Mouse (Mus musculus): ENCODE results near the gene 4833420G17Rik. TPM values are rescaled to one million over a fixed set of nuclear protein-coding genes. Genes with fewer than 3 reads are reported as not detected.
"Not testable (repeated sequence)": the region's sequence is repeated elsewhere in the genome, so short reads cannot be mapped to it uniquely, and the experiment has no call there.

4833420G17Rik gene
- 61.4 and 66.7 TPM in 2 replicates for total RNA-seq (2017)

DNA sequence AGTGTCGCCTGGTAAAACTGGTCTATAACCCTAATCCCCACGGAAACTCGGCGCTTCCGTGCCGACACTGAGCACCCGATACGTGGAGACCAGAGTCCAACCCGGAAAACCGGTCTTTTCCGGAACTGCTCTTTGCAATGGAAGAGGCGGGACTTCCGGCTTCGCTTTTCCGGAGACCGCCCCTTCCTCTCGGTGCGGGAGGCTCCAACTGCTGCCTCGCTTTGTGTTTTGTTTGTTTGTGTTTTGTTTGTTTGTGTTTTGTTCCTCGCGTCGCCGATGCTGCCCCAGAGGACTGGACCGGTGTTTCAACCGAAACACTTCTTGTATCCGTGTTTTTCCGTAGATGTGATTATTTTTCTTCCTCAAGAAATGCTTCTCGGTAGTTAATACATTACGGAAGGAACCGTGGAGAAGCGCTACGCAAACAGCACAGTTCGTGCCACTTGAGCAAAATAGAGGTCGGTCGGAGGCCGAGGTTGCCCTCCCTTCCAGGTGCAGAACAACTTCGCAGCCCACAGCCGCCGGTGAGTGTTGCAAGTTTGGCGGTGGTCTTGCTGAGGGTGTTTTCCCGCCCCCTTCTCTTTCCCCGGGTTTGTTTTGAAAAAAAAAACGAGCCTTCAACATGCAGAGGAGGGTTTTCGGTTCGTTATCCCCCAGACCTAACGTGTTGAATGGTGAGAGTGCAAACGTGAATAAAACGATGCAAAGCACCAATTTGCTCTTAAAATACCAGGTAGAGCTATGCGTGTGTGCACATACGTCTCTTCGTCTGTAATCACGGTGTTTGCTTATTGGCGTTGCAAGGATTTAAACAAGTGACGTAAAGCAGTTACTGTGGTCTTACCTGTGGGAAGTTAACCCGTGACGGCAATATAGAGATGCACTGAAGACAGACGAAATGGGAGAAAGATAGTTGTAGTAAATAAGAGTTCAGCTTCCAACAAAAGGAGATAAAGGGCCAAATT lies at the start of gene 4833420G17Rik:
TSS of gene 4833420G17Rik (plus strand) at position 173 of the 965 bp plus-strand sequence.
- peak; percentile 97 for ATAC-seq (replicated peaks; ENCODE audit: low read depth, poor library complexity, severe bottlenecking)

DNA sequence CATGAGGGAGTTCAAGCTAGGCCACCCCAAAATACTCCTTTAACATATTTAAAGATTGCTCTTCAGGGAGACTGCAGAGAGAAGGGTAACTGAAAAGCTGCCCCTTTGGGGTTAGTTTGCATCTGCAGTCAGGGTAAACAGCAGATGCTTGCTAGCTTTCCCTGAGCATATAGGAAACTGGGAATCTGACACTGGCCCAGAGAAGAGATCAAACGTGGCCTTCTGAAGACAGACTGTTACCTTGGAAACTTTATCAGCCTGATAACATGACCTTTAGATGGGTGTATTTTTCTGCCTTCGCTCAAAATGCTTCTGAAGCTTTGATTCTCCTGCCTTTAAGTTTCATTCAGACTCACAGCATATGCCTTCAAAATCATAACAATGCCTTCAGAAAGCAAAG lies 49.5 kb upstream of the 4833420G17Rik start:
- ATAC-seq (replicated peaks; ENCODE audit: low read depth, poor library complexity, severe bottlenecking), result no peak

DNA sequence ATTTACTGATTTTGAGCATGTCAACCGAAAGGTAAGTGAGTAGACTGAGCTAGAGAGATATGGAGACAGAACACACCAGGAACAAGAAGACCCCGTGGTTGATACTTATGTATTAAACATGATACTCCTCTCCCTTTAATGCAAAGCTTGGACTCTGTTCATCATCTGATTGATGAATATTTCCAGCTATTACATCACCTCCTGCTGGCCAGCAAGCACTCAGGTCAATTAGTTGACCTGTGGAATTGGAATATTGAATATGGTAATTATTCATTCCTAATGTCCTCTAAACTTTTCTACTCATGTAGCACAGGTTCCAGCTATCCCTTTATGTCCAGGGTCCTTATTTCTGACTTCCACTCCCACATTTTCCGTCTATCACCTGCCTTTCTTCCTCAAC lies 44.1 kb upstream of the 4833420G17Rik start:
- no peak for ATAC-seq (replicated peaks; ENCODE audit: low read depth, poor library complexity, severe bottlenecking)

- ATAC-seq (replicated peaks; ENCODE audit: low read depth, poor library complexity, severe bottlenecking), result no peak
Measured at GRCm38 (mm10) chr13:119430164-119430563, 32.4 kb upstream of the 4833420G17Rik start.

GRCm38 (mm10) chr13:119432041-119432440 lies 30.5 kb upstream of the 4833420G17Rik start:
- ATAC-seq (replicated peaks; ENCODE audit: low read depth, poor library complexity, severe bottlenecking), result no peak

GRCm38 (mm10) chr13:119434359-119434758 lies 28.2 kb upstream of the 4833420G17Rik start:
- no peak for ATAC-seq (replicated peaks; ENCODE audit: low read depth, poor library complexity, severe bottlenecking)

DNA sequence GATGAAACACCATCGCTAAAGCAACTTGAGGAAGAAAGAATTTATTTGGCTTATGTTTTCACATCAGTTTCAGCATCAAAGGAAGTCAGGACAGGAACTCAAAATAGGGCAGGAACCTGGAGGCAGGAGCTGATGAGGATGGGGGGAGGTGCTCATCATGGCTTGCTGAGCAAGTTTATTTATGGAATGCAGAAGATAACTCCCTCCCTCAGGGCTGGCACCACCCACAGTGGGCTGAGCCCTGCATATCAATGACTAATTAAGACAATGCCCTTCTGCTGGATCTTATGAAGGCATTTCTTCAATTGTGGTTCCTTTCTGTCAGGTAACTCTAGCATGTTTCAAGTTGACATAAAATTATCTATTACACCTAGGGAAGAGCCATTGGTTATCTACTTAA lies 20.3 kb upstream of the 4833420G17Rik start:
- 0 out of 2 replicates have a peak, but pooled peaks have one; percentile 52 for ATAC-seq (replicated peaks; ENCODE audit: low read depth, poor library complexity, severe bottlenecking)

DNA sequence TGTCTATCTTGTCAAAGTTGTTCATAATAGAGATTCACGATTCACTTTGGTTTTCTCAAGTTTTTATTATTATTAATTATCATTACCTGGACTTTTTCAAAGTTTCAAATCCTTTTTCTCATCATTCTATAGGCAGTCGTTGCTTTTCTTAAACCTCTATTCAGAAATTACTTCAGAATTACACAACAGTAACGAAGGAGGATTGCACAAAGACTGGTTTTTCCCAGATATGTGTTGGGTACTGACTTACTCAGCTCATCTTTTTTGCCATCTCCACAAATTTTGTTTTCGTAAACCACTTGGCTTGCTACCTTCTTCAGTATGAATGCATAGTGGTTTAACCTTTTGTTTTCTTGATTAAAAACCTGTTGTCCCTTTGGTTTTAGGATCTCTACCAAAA lies 9.0 kb upstream of the 4833420G17Rik start:
- ATAC-seq (replicated peaks; ENCODE audit: low read depth, poor library complexity, severe bottlenecking), result no peak

GRCm38 (mm10) chr13:119455082-119455481 lies 7.5 kb upstream of the 4833420G17Rik start:
- ATAC-seq (replicated peaks; ENCODE audit: low read depth, poor library complexity, severe bottlenecking), result no peak

- no peak for ATAC-seq (replicated peaks; ENCODE audit: low read depth, poor library complexity, severe bottlenecking)
Measured at GRCm38 (mm10) chr13:119456342-119456741, 6.2 kb upstream of the 4833420G17Rik start.

GRCm38 (mm10) chr13:119461900-119462595 lies 520 bp upstream of the 4833420G17Rik start:
- peak; percentile 59 for ATAC-seq (replicated peaks; ENCODE audit: low read depth, poor library complexity, severe bottlenecking)

DNA sequence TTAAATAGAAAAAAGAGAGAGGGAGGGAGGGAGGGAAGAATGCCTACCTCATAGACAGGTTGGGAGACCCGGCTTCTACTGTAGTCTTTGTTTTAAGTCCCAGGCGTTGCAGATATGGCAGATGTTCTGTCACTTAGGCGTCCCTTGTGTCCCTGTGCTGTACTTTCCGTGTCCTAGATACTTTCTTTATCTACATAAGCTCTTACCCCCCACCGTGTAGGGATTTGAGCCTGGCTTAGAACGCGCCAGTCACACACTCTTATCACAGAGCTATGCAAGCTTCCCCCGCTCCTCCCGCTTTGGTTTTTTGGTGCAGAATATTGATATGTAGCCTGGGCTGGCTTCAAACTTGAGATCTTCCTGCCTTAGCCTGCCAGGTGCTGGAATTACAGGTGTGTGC lies 14.1 kb downstream of the 4833420G17Rik start:
- ATAC-seq (replicated peaks; ENCODE audit: low read depth, poor library complexity, severe bottlenecking), result no peak

- ATAC-seq (replicated peaks; ENCODE audit: low read depth, poor library complexity, severe bottlenecking), result no peak
Measured at GRCm38 (mm10) chr13:119477789-119478188, 15.2 kb downstream of the 4833420G17Rik start.

DNA sequence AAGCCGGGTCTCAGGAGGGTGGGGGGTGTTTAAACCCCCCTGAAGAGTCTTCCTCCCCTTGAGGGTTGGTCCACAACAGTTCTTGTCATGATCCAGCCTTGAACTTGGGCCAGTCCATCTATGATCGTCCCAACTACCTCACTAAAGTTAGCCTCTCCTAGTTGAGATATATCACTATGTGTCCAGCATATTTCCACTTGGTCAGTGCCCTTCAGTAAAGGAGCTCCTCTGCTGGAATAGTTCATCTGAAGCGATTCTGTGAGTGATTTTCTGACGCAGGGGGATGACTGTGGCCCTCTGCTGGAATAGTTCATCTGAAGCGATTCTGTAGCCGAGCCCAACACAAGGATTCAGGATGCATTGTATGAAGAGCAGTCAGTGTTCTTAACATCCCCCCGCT lies 24.8 kb downstream of the 4833420G17Rik start:
- no peak; the same call in 1 of the 2 replicates for ATAC-seq (replicated peaks; ENCODE audit: low read depth, poor library complexity, severe bottlenecking)

DNA sequence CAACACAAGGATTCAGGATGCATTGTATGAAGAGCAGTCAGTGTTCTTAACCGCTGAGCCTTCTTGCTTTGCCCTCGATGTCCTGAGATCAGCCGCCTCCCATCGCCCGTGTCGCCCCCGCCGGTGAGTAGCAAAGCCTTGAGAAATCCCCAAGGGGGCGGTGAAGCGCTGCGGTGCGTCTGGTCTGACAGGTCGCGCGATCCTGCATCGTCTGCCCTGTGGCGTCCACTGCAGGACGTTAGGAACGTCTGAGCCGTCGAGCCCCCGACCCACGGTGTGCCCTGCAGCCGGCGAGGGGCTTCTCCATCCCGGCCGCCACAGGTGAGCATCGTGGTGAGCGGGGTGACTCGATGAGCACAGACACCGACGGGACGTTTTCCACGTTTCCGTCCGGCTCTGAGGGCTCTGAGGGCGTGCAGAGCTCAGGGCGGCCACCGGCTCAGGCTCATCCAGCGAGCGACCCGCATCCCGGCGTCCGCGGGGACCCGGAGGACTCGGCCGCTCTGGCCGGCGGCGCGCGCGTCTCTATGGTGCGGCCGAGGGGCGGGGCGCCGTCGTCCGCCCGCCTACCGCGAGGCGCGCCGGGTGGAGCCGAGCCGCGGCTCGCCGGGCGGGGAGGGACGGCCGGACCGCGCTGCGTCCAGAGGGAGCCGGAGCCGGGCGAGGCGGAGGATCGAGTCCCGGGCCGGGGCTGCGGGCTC lies 25.5 kb downstream of the 4833420G17Rik start, which contains the start of the genes Tmem267 and 3110070M22Rik:
TSS of gene Tmem267 (plus strand) at position 160 of the 701 bp plus-strand sequence.
TSS of gene 3110070M22Rik (minus strand) at position 504 of the 701 bp plus-strand sequence.
- no peak; the same call in 1 of the 2 replicates for ATAC-seq (replicated peaks; ENCODE audit: low read depth, poor library complexity, severe bottlenecking)

DNA sequence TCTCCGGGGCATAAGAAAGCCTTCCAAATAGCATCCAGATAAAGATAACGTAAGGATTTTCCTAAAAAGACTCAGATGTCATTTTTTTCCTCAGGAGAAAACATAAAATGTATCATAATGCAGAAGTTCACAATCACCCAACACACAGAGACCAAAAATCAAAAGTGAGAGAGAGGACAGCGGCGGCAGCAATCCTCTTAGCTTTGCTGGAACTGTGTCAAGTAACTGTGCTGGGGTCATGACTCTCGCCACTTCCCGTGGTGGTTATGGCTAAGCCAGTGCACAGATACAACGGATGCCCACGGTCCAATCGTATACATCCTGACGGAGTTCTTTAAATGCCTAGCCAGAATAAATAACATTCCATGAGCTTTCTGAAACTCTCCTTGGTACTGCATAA lies 29.5 kb downstream of the 4833420G17Rik start:
- not testable (repeated sequence) for ATAC-seq (replicated peaks; ENCODE audit: low read depth, poor library complexity, severe bottlenecking)

GRCm38 (mm10) chr13:119494938-119495337 lies 32.4 kb downstream of the 4833420G17Rik start:
- not testable (repeated sequence) for ATAC-seq (replicated peaks; ENCODE audit: low read depth, poor library complexity, severe bottlenecking)

All from common myeloid progenitor, adult 5-6 weeks (primary cell).